Mouse (Mus musculus): ENCODE measurements at regions not wholly inside any gene's neighbourhood (a gene's known extent, or its start where the extent isn't known, plus 50 kb on each side); places are given as distances from the start of the nearest gene placed in this dataset.
A peak's percentile ranks its signal among the peaks of the same experiment; 100 is the strongest.

DNA sequence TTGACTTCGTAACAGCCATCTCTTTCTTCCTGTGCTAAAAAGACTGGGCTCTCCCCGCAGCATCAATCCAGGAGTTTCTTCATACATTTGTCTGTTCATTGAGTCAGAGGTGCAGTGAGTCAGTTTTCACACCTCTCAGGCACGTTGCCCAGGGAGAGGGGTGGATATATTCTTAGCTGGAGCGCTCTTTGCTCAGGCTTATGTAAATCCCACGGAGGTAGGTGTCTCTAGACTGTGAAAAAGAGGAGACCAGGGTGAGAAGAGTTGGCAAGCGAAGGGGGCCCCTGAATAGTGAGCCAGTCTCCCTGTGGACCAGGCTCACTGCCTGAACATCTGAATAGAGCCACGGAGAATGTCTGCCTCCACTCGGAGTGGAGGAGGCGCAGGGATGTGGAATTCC lies 139.0 kb downstream of the Cartpt start:
- no peak overlapping the region for H3K4me3 ChIP-seq (ENCODE audit: insufficient read depth, low read length)
- H3K27ac ChIP-seq (ENCODE audit: insufficient read depth, low read length), result peak overlapping the region; percentile 52; the same call in 1 of the 2 replicates
- TF ChIP-seq CTCF (IDR thresholded peaks at IDR 0.05; ENCODE audit: extremely low read depth, insufficient read depth, low read length) (no peak), POLR2A (IDR thresholded peaks at IDR 0.05; ENCODE audit: extremely low read depth, insufficient read depth, low read length) (no peak)
- H3K4me1 ChIP-seq (ENCODE audit: control insufficient read depth, insufficient read depth, low read length), result peaks cover 4% of the 10 kb centered on the region; the same call in 1 of the 2 replicates

DNA sequence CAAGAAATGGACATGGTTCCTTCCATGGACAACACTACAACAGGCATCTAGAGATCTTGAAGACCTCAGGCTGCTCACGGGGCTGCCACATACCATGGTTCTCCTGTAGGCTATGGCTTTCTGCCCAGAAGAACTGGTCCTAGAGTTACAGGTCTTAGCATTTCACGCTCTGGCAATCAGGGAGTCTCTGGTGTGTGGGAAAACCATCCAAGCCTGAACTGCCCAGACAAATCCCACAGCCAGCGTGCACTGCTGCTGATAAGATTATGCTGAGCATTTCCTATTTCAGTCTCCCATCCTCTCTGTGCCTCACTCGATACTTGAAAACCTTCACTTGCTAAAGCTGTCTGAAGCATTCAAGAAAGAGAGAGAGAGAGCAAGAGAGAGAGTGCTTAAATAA lies 139.5 kb downstream of the Cartpt start:
- Histone ChIP-seq H3K4me1 (ENCODE audit: control insufficient read depth, insufficient read depth, low read length) (peaks cover 4% of the 10 kb centered on the region; the same call in 1 of the 2 replicates), H3K27ac (ENCODE audit: insufficient read depth, low read length) (peak overlapping the region; percentile 52), H3K4me3 (ENCODE audit: insufficient read depth, low read length) (no peak overlapping the region)
- TF ChIP-seq POLR2A (IDR thresholded peaks at IDR 0.05; ENCODE audit: extremely low read depth, insufficient read depth, low read length) (no peak), CTCF (IDR thresholded peaks at IDR 0.05; ENCODE audit: extremely low read depth, insufficient read depth, low read length) (no peak)

DNA sequence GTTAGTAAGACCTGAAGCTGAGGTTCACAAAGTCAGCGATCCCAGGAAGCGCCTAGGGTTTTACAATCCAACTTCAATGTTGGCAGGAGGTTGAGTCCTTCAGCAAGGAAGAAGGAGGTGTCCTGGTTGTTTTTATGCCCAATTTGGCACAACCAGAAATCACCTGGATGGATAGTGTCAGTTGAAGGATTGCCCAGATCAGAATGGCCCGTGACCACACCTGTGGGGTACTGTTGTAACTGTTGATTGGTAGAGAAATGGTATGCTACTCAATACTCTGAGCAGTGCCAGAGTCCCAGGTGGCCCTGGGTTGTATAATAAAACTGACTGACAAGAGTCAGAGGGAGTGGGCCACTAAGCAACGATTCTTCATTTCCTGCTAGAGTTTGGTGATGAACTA lies 140.2 kb downstream of the Cartpt start:
- TF ChIP-seq POLR2A (IDR thresholded peaks at IDR 0.05; ENCODE audit: extremely low read depth, insufficient read depth, low read length), result no peak
- no peak for TF ChIP-seq CTCF (IDR thresholded peaks at IDR 0.05; ENCODE audit: extremely low read depth, insufficient read depth, low read length)
- H3K4me3 ChIP-seq (ENCODE audit: insufficient read depth, low read length), result no peak overlapping the region
- peaks cover 4% of the 10 kb centered on the region; the same call in 1 of the 2 replicates for H3K4me1 ChIP-seq (ENCODE audit: control insufficient read depth, insufficient read depth, low read length)
- 0 out of 2 replicates have a peak overlapping the region, but pooled peaks have one; percentile 20 for H3K27ac ChIP-seq (ENCODE audit: insufficient read depth, low read length)

DNA sequence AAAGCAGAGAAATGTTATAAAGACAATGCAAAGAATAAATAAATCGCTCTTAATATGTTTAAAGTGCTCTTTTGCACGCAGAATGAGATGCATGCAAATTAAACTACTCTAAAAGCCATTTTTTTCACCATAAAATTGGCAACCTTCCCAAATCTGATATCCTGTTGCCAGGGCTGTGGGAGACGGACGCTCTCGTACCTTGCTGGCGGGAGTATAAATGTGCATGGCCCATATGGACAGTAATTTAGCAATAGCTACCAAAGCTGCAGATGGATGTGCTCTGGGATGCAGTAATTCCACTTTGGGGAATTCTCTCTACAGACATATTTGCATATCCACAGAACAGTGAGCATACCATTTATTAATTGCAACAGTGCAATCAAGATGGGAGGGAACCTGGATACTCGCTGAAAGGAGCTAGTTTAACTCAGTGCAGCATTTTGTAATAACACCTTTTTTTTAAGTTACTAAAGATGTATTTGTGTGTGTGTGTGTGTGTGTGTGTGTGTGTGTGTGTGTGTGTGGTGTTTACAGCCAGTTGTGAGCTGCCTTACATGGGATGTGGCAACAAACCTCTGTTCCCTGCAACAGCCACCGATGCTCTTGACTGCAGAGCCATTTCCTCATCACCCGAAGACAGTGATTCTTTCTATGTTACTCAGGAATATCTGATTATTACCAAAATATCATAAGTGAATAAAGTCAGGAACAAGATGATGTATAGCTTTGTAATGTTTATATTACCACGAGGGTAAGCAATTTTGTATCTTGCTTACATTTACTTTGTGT lies 141.4 kb downstream of the Cartpt start:
- TF ChIP-seq POLR2A (IDR thresholded peaks at IDR 0.05; ENCODE audit: extremely low read depth, insufficient read depth, low read length) (no peak), CTCF (IDR thresholded peaks at IDR 0.05; ENCODE audit: extremely low read depth, insufficient read depth, low read length) (no peak)
- no peak overlapping the region for H3K27ac ChIP-seq (ENCODE audit: insufficient read depth, low read length)
- no peak overlapping the region for H3K4me3 ChIP-seq (ENCODE audit: insufficient read depth, low read length)
- peaks cover 4% of the 10 kb centered on the region; the same call in 1 of the 2 replicates for H3K4me1 ChIP-seq (ENCODE audit: control insufficient read depth, insufficient read depth, low read length)

- no peak for TF ChIP-seq CTCF (IDR thresholded peaks at IDR 0.05; ENCODE audit: extremely low read depth, insufficient read depth, low read length)
- TF ChIP-seq POLR2A (IDR thresholded peaks at IDR 0.05; ENCODE audit: extremely low read depth, insufficient read depth, low read length), result no peak
- peaks cover 3% of the 10 kb centered on the region; the same call in 1 of the 2 replicates for H3K4me1 ChIP-seq (ENCODE audit: control insufficient read depth, insufficient read depth, low read length)
- no peak overlapping the region for H3K27ac ChIP-seq (ENCODE audit: insufficient read depth, low read length)
- H3K4me3 ChIP-seq (ENCODE audit: insufficient read depth, low read length), result no peak overlapping the region
Observed at GRCm38 (mm10) chr13:99754701-99755100, 146.2 kb downstream of the Cartpt start.

GRCm38 (mm10) chr13:99754251-99754652 lies 146.6 kb downstream of the Cartpt start:
- TF ChIP-seq CTCF (IDR thresholded peaks at IDR 0.05; ENCODE audit: extremely low read depth, insufficient read depth, low read length), result no peak
- TF ChIP-seq POLR2A (IDR thresholded peaks at IDR 0.05; ENCODE audit: extremely low read depth, insufficient read depth, low read length), result no peak
- Histone ChIP-seq H3K4me3 (ENCODE audit: insufficient read depth, low read length) (no peak overlapping the region), H3K27ac (ENCODE audit: insufficient read depth, low read length) (no peak overlapping the region), H3K4me1 (ENCODE audit: control insufficient read depth, insufficient read depth, low read length) (peaks cover 1% of the 10 kb centered on the region; the same call in 1 of the 2 replicates)

DNA sequence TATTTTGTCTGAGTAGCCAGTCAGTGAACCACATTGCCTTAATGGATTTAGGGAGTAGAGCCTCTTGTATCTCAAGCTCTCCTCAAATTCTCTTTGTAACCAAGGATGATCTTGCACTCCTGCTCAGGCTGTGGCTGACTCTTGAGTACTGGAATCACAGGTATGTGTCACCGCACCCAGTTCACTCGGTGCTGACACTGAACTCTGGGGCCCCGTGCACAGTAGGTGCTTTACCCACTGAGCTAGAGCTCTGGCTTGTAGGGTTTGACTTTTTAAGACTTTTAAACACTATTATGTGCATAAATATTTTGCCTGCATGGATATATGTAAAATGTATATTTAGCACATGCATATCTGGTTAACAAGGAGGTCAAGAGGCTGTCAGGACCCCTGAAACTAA lies 147.4 kb downstream of the Cartpt start:
- no peak overlapping the region for H3K4me3 ChIP-seq (ENCODE audit: insufficient read depth, low read length)
- H3K27ac ChIP-seq (ENCODE audit: insufficient read depth, low read length), result no peak overlapping the region
- no peak for TF ChIP-seq CTCF (IDR thresholded peaks at IDR 0.05; ENCODE audit: extremely low read depth, insufficient read depth, low read length)
- TF ChIP-seq POLR2A (IDR thresholded peaks at IDR 0.05; ENCODE audit: extremely low read depth, insufficient read depth, low read length), result no peak
- peaks cover 1% of the 10 kb centered on the region; the same call in 1 of the 2 replicates for H3K4me1 ChIP-seq (ENCODE audit: control insufficient read depth, insufficient read depth, low read length)

DNA sequence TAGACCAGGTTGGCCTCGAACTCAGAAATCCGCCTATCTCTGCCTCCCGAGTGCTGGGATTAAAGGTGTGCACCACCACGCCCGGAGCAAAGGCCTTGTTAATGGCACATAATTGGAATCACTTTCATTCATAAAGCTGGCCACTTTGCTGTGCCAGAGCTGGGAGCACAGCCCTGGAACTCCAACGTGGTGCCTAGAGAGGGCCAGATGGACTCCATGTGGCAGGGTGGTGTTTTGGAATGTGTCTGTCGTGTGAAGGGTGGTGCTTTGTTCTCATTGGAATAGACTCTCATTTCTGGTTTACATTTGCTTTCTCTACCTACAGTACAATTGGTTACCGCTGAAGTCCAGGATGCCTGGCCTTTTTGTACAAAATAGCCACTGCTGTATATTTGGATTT lies 150.2 kb downstream of the Cartpt start:
- no peak overlapping the region for H3K27ac ChIP-seq (ENCODE audit: insufficient read depth, low read length)

DNA sequence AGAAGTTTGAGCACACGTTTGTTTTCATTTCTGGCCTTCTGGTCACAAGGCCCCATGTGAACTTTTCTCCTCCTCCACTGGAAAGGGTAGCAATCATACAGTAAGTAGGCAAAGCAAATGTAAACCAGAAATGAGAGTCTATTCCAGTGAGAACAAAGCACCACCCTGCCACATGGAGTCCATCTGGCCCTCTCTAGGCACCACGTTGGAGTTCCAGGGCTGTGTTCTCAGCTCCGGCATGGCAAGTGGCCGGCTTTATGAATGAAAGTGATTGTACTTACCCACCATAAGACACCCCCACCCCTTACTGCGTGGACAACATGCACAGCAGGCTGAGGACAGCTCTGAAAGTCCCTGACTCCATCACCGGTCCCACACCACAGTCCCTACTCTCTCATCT lies 151.5 kb downstream of the Cartpt start:
- Histone ChIP-seq H3K4me1 (ENCODE audit: control insufficient read depth, insufficient read depth, low read length) (no peaks in the 10 kb centered on the region; the same call in 1 of the 2 replicates), H3K27ac (ENCODE audit: insufficient read depth, low read length) (no peak overlapping the region), H3K4me3 (ENCODE audit: insufficient read depth, low read length) (no peak overlapping the region)
- TF ChIP-seq POLR2A (IDR thresholded peaks at IDR 0.05; ENCODE audit: extremely low read depth, insufficient read depth, low read length) (no peak), CTCF (IDR thresholded peaks at IDR 0.05; ENCODE audit: extremely low read depth, insufficient read depth, low read length) (no peak)

More for the DNA sequence above, 150.2 kb downstream of the Cartpt start:
- no peak for TF ChIP-seq CTCF (IDR thresholded peaks at IDR 0.05; ENCODE audit: extremely low read depth, insufficient read depth, low read length)
- TF ChIP-seq POLR2A (IDR thresholded peaks at IDR 0.05; ENCODE audit: extremely low read depth, insufficient read depth, low read length), result no peak
- H3K4me3 ChIP-seq (ENCODE audit: insufficient read depth, low read length), result no peak overlapping the region
- H3K4me1 ChIP-seq (ENCODE audit: control insufficient read depth, insufficient read depth, low read length), result peaks cover 1% of the 10 kb centered on the region; the same call in 1 of the 2 replicates

DNA sequence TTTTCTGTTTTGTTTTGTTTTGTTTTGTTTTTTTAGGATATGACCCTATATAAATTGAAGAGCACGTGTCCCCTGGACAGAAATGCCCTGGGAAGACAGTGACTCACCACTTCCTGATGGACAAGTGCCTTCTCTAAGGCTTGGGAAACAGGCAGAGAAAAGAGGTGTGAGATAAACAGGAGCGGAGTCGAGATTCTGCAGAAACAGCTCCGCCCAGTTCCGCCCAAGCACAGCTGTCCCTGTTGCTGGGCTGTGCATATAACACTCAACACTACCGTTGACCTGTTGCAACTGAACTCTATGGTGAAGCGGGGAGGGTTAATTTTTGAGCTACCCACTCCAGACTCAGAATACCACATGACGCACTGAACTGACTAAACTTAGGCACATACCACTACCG lies 152.8 kb downstream of the Cartpt start:
- Histone ChIP-seq H3K27ac (ENCODE audit: insufficient read depth, low read length) (no peak overlapping the region), H3K4me3 (ENCODE audit: insufficient read depth, low read length) (no peak overlapping the region), H3K4me1 (ENCODE audit: control insufficient read depth, insufficient read depth, low read length) (no peaks in the 10 kb centered on the region; the same call in 1 of the 2 replicates)
- no peak for TF ChIP-seq POLR2A (IDR thresholded peaks at IDR 0.05; ENCODE audit: extremely low read depth, insufficient read depth, low read length)
- TF ChIP-seq CTCF (IDR thresholded peaks at IDR 0.05; ENCODE audit: extremely low read depth, insufficient read depth, low read length), result no peak

All from cortical plate, adult 2 months (tissue).